Mouse (Mus musculus) testis, adult 2 months (tissue): ENCODE measurements around the gene Ccdc15. TPM values are rescaled to one million over a fixed set of nuclear protein-coding genes. Genes with fewer than 3 reads are reported as not detected.
A peak's percentile ranks its signal among the peaks of the same experiment; 100 is the strongest.

Experiments
- H3K27ac ChIP-seq: fragments of 200-500 bp; 2 replicates; pipeline ENCODE4 v1.5.1; 2012; ENCODE audit warnings: low read depth, low read length; ENCODE audit not compliant: control insufficient read depth, insufficient read depth
- H3K27me3 ChIP-seq: fragments of 200-500 bp; 2 replicates; pipeline ENCODE4 v1.6.1; 2012; ENCODE audit warnings: mild to moderate bottlenecking, low read length, moderate library complexity; ENCODE audit not compliant: control insufficient read depth, insufficient read depth
- H3K36me3 ChIP-seq: fragments of 200-500 bp; 2 replicates; pipeline ENCODE4 v1.6.1; 2012; ENCODE audit warnings: mild to moderate bottlenecking, low read length; ENCODE audit not compliant: control insufficient read depth, insufficient read depth
- H3K4me1 ChIP-seq: fragments of 200-500 bp; 2 replicates; pipeline ENCODE4 v1.6.1; 2012; ENCODE audit warnings: low read length; ENCODE audit not compliant: control insufficient read depth, insufficient read depth
- H3K4me3 ChIP-seq: fragments of 200-500 bp; 2 replicates; pipeline ENCODE4 v1.5.1; 2012; ENCODE audit warnings: low read depth, mild to moderate bottlenecking, low read length, moderate library complexity, mixed read lengths; ENCODE audit not compliant: control insufficient read depth
- CTCF ChIP-seq: fragments of 200-500 bp; IDR thresholded peaks from 2 replicates; pipeline ENCODE4 v1.5.1; 2012; ENCODE audit warnings: low read depth, mild to moderate bottlenecking, inconsistent platforms, low read length, moderate library complexity; ENCODE audit not compliant: control insufficient read depth, insufficient read depth, insufficient replicate concordance
- POLR2A ChIP-seq: fragments of 200-500 bp; IDR thresholded peaks from 2 replicates; pipeline ENCODE4 v1.6.1; 2012; ENCODE audit warnings: low read depth, mild to moderate bottlenecking, inconsistent platforms, low read length, moderate library complexity; ENCODE audit not compliant: control insufficient read depth
- polyA plus RNA-seq: library from polyadenylated mRNA; depleted of rRNA; stranded (reverse); fragments of >200 nt; gene quantifications from 2 replicates; pipeline ENCODE4 v1.2.3, GENCODE M21; 2012; rRNA removed

The Ccdc15 gene
- polyA plus RNA-seq: 3.4 and 4.6 TPM in 2 replicates

DNA sequence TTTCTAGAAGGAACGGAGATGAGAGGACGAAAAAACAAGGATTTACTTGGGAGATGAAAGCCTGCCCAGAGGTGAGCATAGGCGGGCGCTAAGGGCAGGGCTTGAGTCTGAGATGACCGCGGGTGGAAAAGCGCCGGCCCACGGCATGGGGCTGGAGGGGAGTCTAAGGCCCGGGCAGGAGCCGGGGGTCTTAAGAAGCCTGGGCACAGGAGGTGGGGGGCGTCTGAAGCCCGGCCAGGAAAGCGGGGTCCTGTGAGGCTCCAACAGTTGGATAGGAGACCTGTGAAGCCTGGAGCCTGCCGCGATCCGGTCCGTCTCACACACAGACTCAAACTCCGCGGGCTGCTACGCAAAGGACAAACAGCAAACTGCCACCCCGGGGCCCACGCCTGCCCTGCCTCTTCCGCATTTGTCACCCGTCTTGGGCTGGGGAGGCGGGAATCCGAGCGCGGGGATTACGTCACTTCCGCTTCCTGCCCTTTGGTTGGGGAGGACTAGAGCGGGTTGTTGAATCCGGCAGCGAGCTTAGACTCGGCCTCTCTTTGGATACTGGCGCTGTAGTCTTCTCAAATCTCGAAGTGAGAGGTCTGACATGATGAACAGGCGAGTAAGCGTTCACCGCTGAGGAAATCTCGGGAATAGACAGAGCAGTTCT is at the start of gene Ccdc15:
Gene Ccdc15, minus strand, starts transcription at position 445 of the 655 bp plus-strand sequence.
- TF ChIP-seq POLR2A (peak; percentile 97), CTCF (no peak)
- peak within 1 kb of the TSS; percentile 85 for H3K27ac ChIP-seq
- H3K27me3 ChIP-seq: no peaks in the 10 kb centered on the region
- H3K4me1 ChIP-seq: peaks cover 2% of the 10 kb centered on the region; the same call in 1 of the 2 replicates
- peak within 1 kb of the TSS; percentile 91 for H3K4me3 ChIP-seq
- H3K36me3 ChIP-seq: no peaks in the 10 kb centered on the region; the same call in 1 of the 2 replicates

- H3K4me1 ChIP-seq: no peaks in the 10 kb centered on the region
- no peaks in the 10 kb centered on the region for H3K36me3 ChIP-seq
- H3K27ac ChIP-seq: no peak overlapping the region
- no peaks in the 10 kb centered on the region for H3K27me3 ChIP-seq
- H3K4me3 ChIP-seq: no peak overlapping the region
- TF ChIP-seq POLR2A (no peak), CTCF (no peak)
Measured at GRCm38 (mm10) chr9:37393482-37394131, 45.4 kb upstream of the Ccdc15 start.

DNA sequence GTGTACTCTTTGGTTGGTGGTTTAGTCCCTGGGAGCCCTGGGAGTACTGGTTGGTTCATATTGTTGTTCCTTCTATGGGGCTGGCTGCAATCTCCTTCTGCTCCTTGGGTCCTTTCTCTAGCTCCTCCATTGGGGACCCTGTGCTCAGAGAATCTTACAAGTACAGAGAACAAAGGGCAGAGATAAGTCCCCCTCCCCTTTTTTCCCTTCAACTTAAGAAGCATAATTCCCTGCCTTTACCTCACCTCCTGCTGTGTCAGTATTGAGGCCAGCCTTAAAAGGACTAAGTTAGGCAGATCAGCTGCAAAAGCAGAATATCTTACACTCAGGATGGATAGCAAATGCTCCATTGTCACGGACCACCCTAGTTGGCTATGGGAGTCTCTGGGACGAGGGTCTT is 43.8 kb upstream of the Ccdc15 start:
- H3K4me1 ChIP-seq: no peaks in the 10 kb centered on the region
- no peaks in the 10 kb centered on the region for H3K36me3 ChIP-seq
- H3K27ac ChIP-seq: no peak overlapping the region
- TF ChIP-seq CTCF: no peak
- no peak for TF ChIP-seq POLR2A
- no peak overlapping the region for H3K4me3 ChIP-seq
- no peaks in the 10 kb centered on the region for H3K27me3 ChIP-seq

DNA sequence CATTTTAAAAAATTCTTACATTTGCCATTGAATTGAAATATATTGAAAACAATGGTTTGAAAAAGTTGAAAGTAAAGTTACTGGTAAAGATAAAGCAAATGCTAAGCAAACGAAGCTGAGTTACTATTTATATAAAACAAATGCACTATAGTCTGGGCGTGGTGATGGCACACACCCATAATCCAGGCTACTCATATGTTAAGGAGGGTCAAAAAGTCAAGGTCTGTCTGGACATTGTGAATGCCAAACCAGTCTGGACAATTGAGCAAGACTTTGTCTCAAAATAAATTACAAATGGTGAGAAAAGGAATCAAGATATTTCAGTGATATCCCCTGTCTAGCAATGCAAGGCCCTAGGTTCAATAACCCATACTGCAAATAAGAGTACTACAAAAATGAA is 42.7 kb upstream of the Ccdc15 start:
- Histone ChIP-seq H3K4me1 (no peaks in the 10 kb centered on the region), H3K36me3 (no peaks in the 10 kb centered on the region), H3K4me3 (no peak overlapping the region), H3K27me3 (no peaks in the 10 kb centered on the region), H3K27ac (no peak overlapping the region)
- no peak for TF ChIP-seq POLR2A
- no peak for TF ChIP-seq CTCF

DNA sequence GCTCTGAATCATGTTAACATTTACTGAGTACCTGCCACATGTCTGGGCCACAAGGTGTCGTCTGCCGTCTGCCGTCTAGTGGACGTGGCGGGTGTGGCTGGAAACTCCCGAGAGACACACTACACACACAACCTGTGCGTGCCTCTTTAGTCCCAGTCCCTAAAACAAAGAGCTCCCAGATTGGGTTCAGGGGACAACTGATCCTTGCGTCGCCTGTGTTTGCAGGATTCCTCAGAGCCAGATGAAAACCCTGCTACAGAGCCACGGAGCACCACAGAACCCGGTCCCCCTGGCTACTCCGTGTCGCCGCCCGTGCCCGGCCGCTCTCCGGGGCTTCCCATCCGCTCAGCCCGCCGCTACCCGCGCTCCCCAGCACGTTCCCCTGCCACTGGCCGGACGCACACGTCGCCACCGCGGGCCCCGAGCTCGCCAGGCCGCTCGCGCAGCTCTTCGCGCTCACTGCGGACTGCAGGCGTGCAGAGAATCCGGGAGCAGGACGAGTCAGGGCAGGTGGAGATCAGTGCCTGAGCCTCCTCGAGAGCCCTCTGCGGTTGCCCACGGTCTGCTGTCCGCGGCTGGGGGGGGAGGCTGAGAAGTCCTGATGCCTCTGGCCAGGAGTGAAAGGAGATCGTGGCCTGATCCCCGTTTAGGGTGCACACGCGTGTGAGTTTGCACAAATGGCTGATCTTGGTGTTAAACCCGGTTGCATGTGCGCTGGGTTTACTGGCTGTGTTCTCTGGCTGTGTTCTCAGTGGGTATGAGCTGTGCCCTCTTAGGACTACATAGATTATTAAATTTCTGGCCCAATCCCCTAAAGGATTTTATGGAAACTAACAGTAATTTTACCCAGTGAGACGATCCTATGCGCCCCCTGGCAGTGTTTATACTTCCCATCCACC is 36.3 kb upstream of the Ccdc15 start:
- Histone ChIP-seq H3K36me3 (no peaks in the 10 kb centered on the region), H3K27ac (no peak overlapping the region), H3K4me1 (peaks cover 11% of the 10 kb centered on the region), H3K4me3 (peak overlapping the region; percentile 11), H3K27me3 (no peaks in the 10 kb centered on the region)
- TF ChIP-seq CTCF (no peak), POLR2A (no peak)

DNA sequence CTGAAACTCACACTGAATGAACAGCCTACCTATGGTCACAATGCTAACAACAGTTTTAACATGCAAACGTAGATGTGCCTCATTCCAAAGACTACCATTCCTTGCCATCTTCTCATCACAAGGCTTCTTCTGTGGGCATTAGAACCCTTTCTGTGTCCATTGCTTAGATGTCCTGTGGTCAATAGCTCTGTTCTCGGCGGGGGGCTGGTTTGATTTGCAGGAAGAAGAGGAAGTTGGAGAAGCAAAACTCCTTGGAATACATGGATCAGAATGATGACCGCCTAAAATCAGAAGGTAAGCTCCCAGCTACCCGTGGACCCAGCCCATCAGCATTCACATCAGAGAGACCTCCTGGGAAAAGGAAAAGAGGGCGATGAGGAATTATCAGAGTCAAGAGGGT is 34.9 kb upstream of the Ccdc15 start:
- peaks cover 11% of the 10 kb centered on the region for H3K4me1 ChIP-seq
- H3K36me3 ChIP-seq: no peaks in the 10 kb centered on the region
- no peak for TF ChIP-seq POLR2A
- no peak for TF ChIP-seq CTCF
- H3K4me3 ChIP-seq: no peak overlapping the region
- no peaks in the 10 kb centered on the region for H3K27me3 ChIP-seq
- H3K27ac ChIP-seq: no peak overlapping the region

- Histone ChIP-seq H3K27me3 (no peaks in the 10 kb centered on the region), H3K36me3 (no peaks in the 10 kb centered on the region), H3K27ac (no peak overlapping the region), H3K4me1 (peaks cover 4% of the 10 kb centered on the region), H3K4me3 (no peak overlapping the region)
- TF ChIP-seq CTCF: no peak
- no peak for TF ChIP-seq POLR2A
Measured at GRCm38 (mm10) chr9:37375718-37376117, 27.5 kb upstream of the Ccdc15 start.
